Mouse (Mus musculus): ENCODE measurements around the gene Wnt7a.

Gene Wnt7a

GRCm38 (mm10) chr6:91339612-91340246 lies 71.4 kb downstream of the Wnt7a start:
- DNase-seq (ENCODE audit: low spot score in 2 of 2), result no peak

- DNase-seq (ENCODE audit: low spot score in 2 of 2), result no peak
These were observed 75.7 kb downstream of the Wnt7a start for GRCm38 (mm10) chr6:91335470-91335869.

- no peak for DNase-seq (ENCODE audit: low spot score in 2 of 2)
These were observed 79.3 kb downstream of the Wnt7a start for GRCm38 (mm10) chr6:91331886-91332285.

DNA sequence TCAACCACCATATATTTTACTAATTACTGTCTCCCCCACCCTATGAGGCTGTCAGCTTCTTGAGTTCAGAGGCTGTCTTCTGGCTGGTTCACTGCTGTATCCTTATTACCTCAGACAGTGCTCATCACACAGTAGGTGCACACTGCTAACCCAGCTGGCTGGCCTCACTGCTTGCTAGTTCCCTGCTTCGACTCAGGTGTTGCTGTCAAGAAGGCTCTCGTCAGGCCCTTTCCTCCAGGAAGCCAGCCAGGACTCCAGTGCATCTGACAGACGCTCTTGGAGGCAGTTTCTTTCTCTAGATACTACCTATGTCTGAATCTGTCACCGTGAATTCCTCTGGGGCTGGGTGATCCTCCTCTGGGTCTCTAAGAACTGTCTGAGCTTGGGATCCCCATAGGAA lies 85.6 kb downstream of the Wnt7a start:
- no peak for DNase-seq (ENCODE audit: low spot score in 2 of 2)

DNA sequence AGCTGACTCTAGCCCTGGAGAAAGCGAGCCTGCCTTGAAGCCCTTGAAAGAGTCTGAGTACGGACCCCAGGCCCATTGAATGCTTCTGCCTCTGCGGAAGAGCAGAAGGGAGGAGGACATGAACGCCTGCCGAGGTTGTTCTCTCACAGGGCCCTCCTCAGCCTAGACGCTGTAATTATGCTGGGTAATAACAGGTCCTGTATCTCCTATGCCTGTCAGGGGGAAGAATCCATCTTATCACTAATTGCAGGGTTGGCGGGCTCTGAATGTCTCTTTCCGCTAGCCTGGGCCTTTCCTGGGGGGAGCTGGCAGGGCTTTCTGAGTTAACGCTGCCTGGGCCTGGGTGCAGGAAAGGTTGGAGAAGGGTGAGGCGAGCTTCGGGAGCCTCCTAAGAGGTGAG lies 86.4 kb downstream of the Wnt7a start:
- no peak for DNase-seq (ENCODE audit: low spot score in 2 of 2)

GRCm38 (mm10) chr6:91322001-91322772 lies 89.0 kb downstream of the Wnt7a start:
- DNase-seq (ENCODE audit: low spot score in 2 of 2), result no peak

Data from thymus, postnatal 10 days (tissue).